Mouse (Mus musculus): Measurements from ENCODE around the gene Stx1a. TPM values are rescaled to one million over a fixed set of nuclear protein-coding genes. Genes with fewer than 3 reads are reported as not detected.

The Stx1a gene
- polyA plus RNA-seq, 1 experiment from 2014 or later, result 34.3 TPM

GRCm38 (mm10) chr5:135009590-135010319 lies 13.5 kb upstream of the Stx1a start:
- H3K27ac ChIP-seq, result peak overlapping the region; percentile 92
- H3K4me2 ChIP-seq (replicated peaks), result peak overlapping the region; percentile 61
- peak overlapping the region; percentile 66 for H3K9ac ChIP-seq
- no peaks in the 10 kb centered on the region for H3K9me3 ChIP-seq (replicated peaks)
- H3K36me3 ChIP-seq, result no peaks in the 10 kb centered on the region; the same call in 1 of the 2 replicates
- WGBS, result under 1% methylated on average over 36 of the region's 37 CpGs
- peak overlapping the region; percentile 58 for H3K4me3 ChIP-seq
- peaks cover 35% of the 10 kb centered on the region for H3K4me1 ChIP-seq
- no peaks in the 10 kb centered on the region for H3K27me3 ChIP-seq
- peak; percentile 82 for ATAC-seq (ENCODE audit: low FRiP score)

GRCm38 (mm10) chr5:135010320-135010709 lies 13.0 kb upstream of the Stx1a start:
- no peaks in the 10 kb centered on the region; the same call in 1 of the 2 replicates for H3K36me3 ChIP-seq
- H3K9me3 ChIP-seq (replicated peaks), result no peaks in the 10 kb centered on the region
- 60% methylated on average over 7 of the region's 7 CpGs for WGBS
- no peaks in the 10 kb centered on the region for H3K27me3 ChIP-seq
- H3K4me2 ChIP-seq (replicated peaks), result peak overlapping the region; percentile 61
- H3K27ac ChIP-seq, result peak overlapping the region; percentile 92
- H3K9ac ChIP-seq, result peak overlapping the region; percentile 66; the same call in 1 of the 2 replicates
- peak overlapping the region; percentile 58 for H3K4me3 ChIP-seq
- no peak for ATAC-seq (ENCODE audit: low FRiP score)
- H3K4me1 ChIP-seq, result peaks cover 35% of the 10 kb centered on the region

- Histone ChIP-seq H3K4me3 (0 out of 2 replicates have a peak overlapping the region, but pooled peaks have one; percentile 58), H3K27ac (no peak overlapping the region; the same call in 1 of the 2 replicates), H3K9me3 (replicated peaks) (no peaks in the 10 kb centered on the region), H3K27me3 (no peaks in the 10 kb centered on the region), H3K36me3 (no peaks in the 10 kb centered on the region; the same call in 1 of the 2 replicates), H3K4me1 (peaks cover 38% of the 10 kb centered on the region), H3K9ac (peak overlapping the region; percentile 23; the same call in 1 of the 2 replicates), H3K4me2 (replicated peaks) (peak overlapping the region; percentile 61)
- no peak for ATAC-seq (ENCODE audit: low FRiP score)
- WGBS, result 86% methylated on average over 25 of the region's 25 CpGs
Observed at GRCm38 (mm10) chr5:135010841-135011743, 12.2 kb upstream of the Stx1a start.

GRCm38 (mm10) chr5:135011809-135012613 lies 11.3 kb upstream of the Stx1a start:
- Histone ChIP-seq H3K4me2 (replicated peaks) (peak overlapping the region; percentile 41), H3K27me3 (no peaks in the 10 kb centered on the region), H3K4me1 (peaks cover 38% of the 10 kb centered on the region), H3K9ac (peak overlapping the region; percentile 23; the same call in 1 of the 2 replicates), H3K36me3 (no peaks in the 10 kb centered on the region; the same call in 1 of the 2 replicates), H3K9me3 (replicated peaks) (no peaks in the 10 kb centered on the region), H3K4me3 (peak overlapping the region; percentile 12; the same call in 1 of the 2 replicates), H3K27ac (peak overlapping the region; percentile 19)
- no peak for ATAC-seq (ENCODE audit: low FRiP score)
- WGBS, result 19% methylated on average over 26 of the region's 26 CpGs

- Histone ChIP-seq H3K9ac (no peak overlapping the region), H3K9me3 (replicated peaks) (no peaks in the 10 kb centered on the region), H3K27me3 (no peaks in the 10 kb centered on the region), H3K4me2 (replicated peaks) (peak overlapping the region; percentile 41), H3K27ac (peak overlapping the region; percentile 19), H3K36me3 (no peaks in the 10 kb centered on the region; the same call in 1 of the 2 replicates), H3K4me3 (peak overlapping the region; percentile 12; the same call in 1 of the 2 replicates), H3K4me1 (peaks cover 38% of the 10 kb centered on the region)
- 5% methylated on average over 16 of the region's 16 CpGs for WGBS
- ATAC-seq (ENCODE audit: low FRiP score), result no peak
Observed at GRCm38 (mm10) chr5:135012671-135013441, 10.4 kb upstream of the Stx1a start.

GRCm38 (mm10) chr5:135015497-135015896 lies 7.8 kb upstream of the Stx1a start:
- 14% methylated on average over 7 of the region's 7 CpGs for WGBS
- ATAC-seq (ENCODE audit: low FRiP score), result 0 out of 2 replicates have a peak, but pooled peaks have one; percentile 5
- H3K27ac ChIP-seq, result no peak overlapping the region
- no peaks in the 10 kb centered on the region for H3K27me3 ChIP-seq
- H3K9me3 ChIP-seq (replicated peaks), result no peaks in the 10 kb centered on the region
- H3K4me2 ChIP-seq (replicated peaks), result no peak overlapping the region
- no peak overlapping the region for H3K9ac ChIP-seq
- no peaks in the 10 kb centered on the region; the same call in 1 of the 2 replicates for H3K36me3 ChIP-seq
- H3K4me1 ChIP-seq, result peaks cover 27% of the 10 kb centered on the region
- H3K4me3 ChIP-seq, result no peak overlapping the region

GRCm38 (mm10) chr5:135016224-135016759 lies 7.0 kb upstream of the Stx1a start:
- Histone ChIP-seq H3K9me3 (replicated peaks) (no peaks in the 10 kb centered on the region), H3K4me3 (no peak overlapping the region), H3K4me1 (peaks cover 19% of the 10 kb centered on the region), H3K36me3 (no peaks in the 10 kb centered on the region; the same call in 1 of the 2 replicates), H3K27me3 (no peaks in the 10 kb centered on the region), H3K4me2 (replicated peaks) (no peak overlapping the region), H3K9ac (no peak overlapping the region), H3K27ac (no peak overlapping the region)
- ATAC-seq (ENCODE audit: low FRiP score), result no peak
- WGBS, result 59% methylated on average over 4 of the region's 4 CpGs

- no peak for ATAC-seq (ENCODE audit: low FRiP score)
Observed at GRCm38 (mm10) chr5:135021814-135022213, 1.5 kb upstream of the Stx1a start.

GRCm38 (mm10) chr5:135024665-135025224 lies 1.5 kb downstream of the Stx1a start:
- Histone ChIP-seq H3K27ac (peak overlapping the region; percentile 32; the same call in 1 of the 2 replicates), H3K4me2 (replicated peaks) (peak overlapping the region; percentile 72), H3K4me3 (peak overlapping the region; percentile 61), H3K9ac (peak overlapping the region; percentile 75), H3K9me3 (replicated peaks) (no peaks in the 10 kb centered on the region), H3K27me3 (peaks cover 6% of the 10 kb centered on the region; the same call in 1 of the 2 replicates), H3K4me1 (peaks cover 38% of the 10 kb centered on the region), H3K36me3 (no peaks in the 10 kb centered on the region)
- no peak for ATAC-seq (ENCODE audit: low FRiP score)
- WGBS, result 69% methylated on average over 11 of the region's 11 CpGs

More at GRCm38 (mm10) chr5:135021814-135022213, 1.5 kb upstream of the Stx1a start:
- no peaks in the 10 kb centered on the region for H3K9me3 ChIP-seq (replicated peaks)
- no peak overlapping the region; the same call in 1 of the 2 replicates for H3K27ac ChIP-seq
- peaks cover 6% of the 10 kb centered on the region; the same call in 1 of the 2 replicates for H3K27me3 ChIP-seq
- H3K9ac ChIP-seq, result no peak overlapping the region
- H3K4me2 ChIP-seq (replicated peaks), result no peak overlapping the region
- H3K36me3 ChIP-seq, result no peaks in the 10 kb centered on the region
- H3K4me1 ChIP-seq, result peaks cover 26% of the 10 kb centered on the region
- 72% methylated on average over 6 of the region's 6 CpGs for WGBS
- H3K4me3 ChIP-seq, result no peak overlapping the region

- WGBS, result 23% methylated on average over 7 of the region's 7 CpGs
- ATAC-seq (ENCODE audit: low FRiP score), result no peak
- Histone ChIP-seq H3K36me3 (no peaks in the 10 kb centered on the region), H3K9ac (peak overlapping the region; percentile 43; the same call in 1 of the 2 replicates), H3K4me3 (no peak overlapping the region), H3K4me1 (peaks cover 38% of the 10 kb centered on the region), H3K27me3 (peaks cover 6% of the 10 kb centered on the region; the same call in 1 of the 2 replicates), H3K4me2 (replicated peaks) (peak overlapping the region; percentile 30), H3K27ac (no peak overlapping the region; the same call in 1 of the 2 replicates), H3K9me3 (replicated peaks) (no peaks in the 10 kb centered on the region)
Observed at GRCm38 (mm10) chr5:135025899-135026298, 2.6 kb downstream of the Stx1a start.
